Mouse (Mus musculus) kidney, postnatal 0 days (tissue): ENCODE results near the gene Dennd6b. TPM values are rescaled to one million over a fixed set of nuclear protein-coding genes. Genes with fewer than 3 reads are reported as not detected.

ENCODE experiments used
- ATAC-seq: fragments of 200-750 bp; cut with Nextera tagmentation; replicated peaks from 2 replicates; pipeline ENCODE4 v1.8.0; 2017; ENCODE audit warnings: low read depth, moderate number of reproducible peaks, moderate TSS enrichment, moderate library complexity; ENCODE audit not compliant: low FRiP score
- DNase-seq: peaks from one replicate; pipeline ENCODE4 v3.0.0-alpha.2; 2016; ENCODE audit warnings: low spot score
- H3K27ac ChIP-seq: fragments of 300-500 bp; sonication (generic); 2 replicates; pipeline ENCODE4 v1.5.1; 2014; ENCODE audit warnings: mild to moderate bottlenecking
- H3K27me3 ChIP-seq: fragments of 300-500 bp; sonication (generic); 2 replicates; pipeline ENCODE4 v1.6.1; 2014; ENCODE audit warnings: low read length, mixed read lengths; ENCODE audit not compliant: insufficient read depth
- H3K36me3 ChIP-seq: fragments of 300-500 bp; sonication (generic); 2 replicates; pipeline ENCODE4 v1.6.1; 2014; ENCODE audit warnings: low read length, mixed read lengths; ENCODE audit not compliant: insufficient read depth
- H3K4me1 ChIP-seq: fragments of 300-500 bp; sonication (generic); replicated peaks from 2 replicates; pipeline ENCODE4 v1.6.1; 2014; ENCODE audit warnings: antibody characterized with exemption, low read length, mixed read lengths; ENCODE audit not compliant: insufficient read depth
- H3K4me2 ChIP-seq: fragments of 300-500 bp; sonication (generic); 2 replicates; pipeline ENCODE4 v1.6.1; 2014; ENCODE audit warnings: mild to moderate bottlenecking, low read length, moderate library complexity, mixed read lengths
- H3K4me3 ChIP-seq: fragments of 300-500 bp; sonication (generic); replicated peaks from 2 replicates; pipeline ENCODE4 v1.5.1; 2014; ENCODE audit warnings: low read depth, low read length
- H3K9ac ChIP-seq: fragments of 300-500 bp; sonication (generic); 2 replicates; pipeline ENCODE4 v1.6.1; 2014; ENCODE audit warnings: low read depth, low read length
- H3K9me3 ChIP-seq: fragments of 300-500 bp; sonication (generic); replicated peaks from 2 replicates; pipeline ENCODE4 v1.6.1; 2016; ENCODE audit warnings: low read length, inconsistent platforms, mixed read lengths
- CTCF ChIP-seq: IDR thresholded peaks from 2 replicates; pipeline ENCODE4 v1.5.1; 2016; ENCODE audit warnings: antibody characterized with exemption, low read depth, mild to moderate bottlenecking, moderate library complexity
- WGBS: fragments of 180-500 bp; shearing (Covaris S2); extraction: QIAGEN DNeasy Blood & Tissue Kit; methylation state at CpG from one replicate; pipeline ENCODE4 v1.1.7; 2014; 5-methylcytosine and 5-hydroxymethylcytosine counted together
- polyA plus RNA-seq: library from polyadenylated mRNA; unstranded; fragments of >200 nt; fragmentation: Nextera tagmentation; extraction: Ambion mirVana; gene quantifications from 2 replicates; pipeline ENCODE4 v1.2.1, GENCODE M21; 2015

The Dennd6b gene
- polyA plus RNA-seq, 1 experiment from 2014 or later, result 10.4 TPM

DNA sequence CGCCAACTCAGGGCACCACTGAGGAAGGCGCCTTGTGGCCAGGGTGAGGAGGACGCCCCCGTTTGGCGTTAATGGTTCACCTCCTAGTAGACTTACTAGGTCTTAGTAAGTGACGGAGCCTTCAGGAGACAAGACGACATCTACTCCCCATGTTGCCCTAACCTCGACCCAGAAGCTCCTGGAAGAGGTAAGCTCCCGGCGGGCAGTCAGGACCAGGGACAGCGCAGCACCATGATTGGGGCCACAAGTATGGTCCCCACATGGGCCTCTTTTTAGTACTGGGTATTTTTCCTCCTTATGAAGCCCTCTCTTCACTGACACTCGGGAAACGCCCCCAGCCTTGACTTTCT, 46.3 kb downstream of the Dennd6b start:
- peaks cover 28% of the 10 kb centered on the region for H3K4me1 ChIP-seq
- ATAC-seq (no peak), DNase-seq (peak; percentile 61)
- H3K27me3 ChIP-seq, result peaks cover 5% of the 10 kb centered on the region; the same call in 1 of the 2 replicates
- H3K36me3 ChIP-seq, result peaks cover 5% of the 10 kb centered on the region; the same call in 1 of the 2 replicates
- H3K9me3 ChIP-seq, result no peaks in the 10 kb centered on the region
- H3K27ac ChIP-seq, result no peak overlapping the region
- TF ChIP-seq CTCF, result no peak
- peak overlapping the region; percentile 47 for H3K4me3 ChIP-seq
- peak overlapping the region; percentile 64 for H3K9ac ChIP-seq
- WGBS, result 2% methylated on average over 13 of the region's 13 CpGs
- H3K4me2 ChIP-seq, result peak overlapping the region; percentile 89

DNA sequence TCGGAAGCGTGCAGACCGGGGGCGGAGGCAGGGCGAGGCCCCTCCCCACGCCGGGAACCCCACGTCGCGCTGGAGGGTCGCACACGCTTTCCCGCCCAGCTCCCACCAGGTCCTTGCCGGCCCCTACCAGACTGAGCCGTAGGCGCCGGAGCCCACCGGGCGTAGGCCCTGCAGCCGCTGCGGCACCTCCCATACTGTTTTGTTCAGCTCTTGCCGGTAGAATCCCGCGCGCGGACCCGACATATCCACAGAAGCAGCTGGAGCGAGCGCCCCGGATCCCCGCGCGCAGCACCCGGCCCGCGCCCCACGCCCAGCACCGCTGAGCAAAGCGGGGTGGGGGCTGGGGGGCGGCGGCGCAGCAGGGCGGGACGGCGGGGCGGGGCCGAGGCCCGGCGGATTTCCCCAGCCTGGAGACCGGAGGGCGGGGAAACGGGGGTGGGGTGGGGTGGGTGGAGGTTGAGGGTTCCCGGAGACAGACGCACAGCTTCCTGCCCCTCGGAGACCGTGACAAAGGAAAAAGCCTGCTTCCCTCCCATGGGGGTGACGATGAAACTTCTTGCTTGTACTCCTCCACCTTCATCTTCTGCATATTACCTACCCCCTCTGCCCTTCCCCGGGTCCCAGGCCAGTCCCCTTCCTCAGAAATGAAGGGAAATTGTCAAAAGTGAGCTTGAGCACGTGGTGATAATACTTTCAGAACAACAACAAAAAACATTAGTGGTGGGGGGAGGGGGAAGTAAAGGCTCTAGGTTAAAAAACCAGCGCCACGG, 46.8 kb downstream of the Dennd6b start, which contains the start of gene Mapk11:
Gene Mapk11, minus strand, starts transcription at position 358 of the 770 bp plus-strand sequence.
- peak within 1 kb of the TSS; percentile 47 for H3K4me3 ChIP-seq
- TF ChIP-seq CTCF, result no peak
- peak; percentile 12; the same call in 1 of the 2 replicates for ATAC-seq
- peaks cover 28% of the 10 kb centered on the region for H3K4me1 ChIP-seq
- peaks cover 5% of the 10 kb centered on the region; the same call in 1 of the 2 replicates for H3K36me3 ChIP-seq
- H3K27me3 ChIP-seq, result peaks cover 5% of the 10 kb centered on the region; the same call in 1 of the 2 replicates
- no peaks in the 10 kb centered on the region for H3K9me3 ChIP-seq
- H3K27ac ChIP-seq, result no peak within 1 kb of the TSS
- peak within 1 kb of the TSS; percentile 89 for H3K4me2 ChIP-seq
- DNase-seq, result peak; percentile 73
- WGBS, result under 1% methylated on average over 56 of the region's 61 CpGs
- H3K9ac ChIP-seq, result peak within 1 kb of the TSS; percentile 64

DNA sequence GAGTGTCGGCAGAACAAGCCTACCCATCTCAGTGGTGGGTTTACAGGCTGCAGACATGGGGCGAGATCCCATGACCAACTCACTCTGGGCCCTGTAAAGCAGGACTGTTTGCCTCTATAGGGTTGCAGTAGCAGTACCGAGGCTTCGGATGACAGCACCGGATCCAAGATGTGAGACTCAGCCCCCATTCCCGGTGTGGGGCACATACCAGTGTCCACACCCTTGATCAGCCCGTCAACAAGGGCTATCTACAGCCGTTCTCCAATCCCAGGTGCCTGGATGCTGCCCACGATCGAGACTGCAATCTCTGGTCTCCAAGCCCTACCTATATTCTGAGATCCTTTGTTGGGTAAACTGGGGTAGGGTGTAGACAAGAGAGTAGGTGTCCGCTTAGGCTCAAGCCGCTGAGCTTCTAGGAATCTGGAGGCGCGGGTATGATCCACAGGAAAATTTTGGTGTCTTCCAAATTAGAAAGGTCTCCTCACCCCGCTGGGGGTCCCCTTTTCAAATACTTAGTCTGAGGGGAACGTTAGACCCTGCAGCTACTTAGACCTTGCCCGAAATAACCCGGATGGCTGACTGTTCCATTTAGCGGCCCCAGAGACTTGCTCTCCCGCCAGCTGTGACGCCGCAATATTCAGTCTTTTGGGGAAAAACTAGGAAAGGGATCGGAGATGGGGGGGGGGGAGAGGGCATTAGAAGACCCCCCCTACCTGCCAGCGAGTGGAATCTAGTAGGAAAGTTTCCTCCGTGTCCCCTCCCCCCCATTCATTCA, 47.6 kb downstream of the Dennd6b start:
- DNase-seq, result no peak
- H3K27ac ChIP-seq, result no peak overlapping the region
- no peak for TF ChIP-seq CTCF

DNA sequence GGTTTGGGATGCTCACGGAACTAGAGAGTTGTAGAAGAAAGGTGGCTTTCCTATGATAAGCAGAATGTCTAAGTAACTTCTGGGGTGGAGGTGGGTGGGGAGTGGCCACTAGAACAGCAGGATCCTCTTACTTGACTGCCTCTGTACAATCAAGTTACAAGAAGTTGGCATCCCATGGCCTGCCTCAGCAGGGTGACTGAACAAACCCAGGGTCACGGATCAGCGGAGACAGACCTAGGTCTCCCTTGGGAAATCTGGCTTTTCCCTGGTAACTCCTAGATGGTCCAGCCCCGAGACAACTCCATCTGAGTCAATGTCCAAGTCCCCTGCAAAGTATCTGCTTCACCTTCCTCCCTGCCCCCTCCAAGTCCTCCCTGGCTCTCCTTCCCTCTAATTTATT, 48.4 kb downstream of the Dennd6b start:
- no peak overlapping the region for H3K27ac ChIP-seq
- no peak for TF ChIP-seq CTCF
- no peaks in the 10 kb centered on the region for H3K36me3 ChIP-seq
- DNase-seq, result no peak
- H3K27me3 ChIP-seq, result peaks cover 5% of the 10 kb centered on the region; the same call in 1 of the 2 replicates
- peaks cover 28% of the 10 kb centered on the region for H3K4me1 ChIP-seq
- 30% methylated on average over 4 of the region's 4 CpGs for WGBS
- H3K4me2 ChIP-seq, result peak overlapping the region; percentile 89
- H3K9me3 ChIP-seq, result no peaks in the 10 kb centered on the region
- ATAC-seq, result 0 out of 2 replicates have a peak, but pooled peaks have one; percentile 4
- H3K9ac ChIP-seq, result no peak overlapping the region
- peak overlapping the region; percentile 47; the same call in 1 of the 2 replicates for H3K4me3 ChIP-seq

More for the DNA sequence above, 47.6 kb downstream of the Dennd6b start:
- Histone ChIP-seq H3K4me1 (peaks cover 28% of the 10 kb centered on the region), H3K9ac (peak overlapping the region; percentile 64), H3K4me2 (peak overlapping the region; percentile 89), H3K36me3 (no peaks in the 10 kb centered on the region), H3K27me3 (peaks cover 5% of the 10 kb centered on the region; the same call in 1 of the 2 replicates), H3K9me3 (no peaks in the 10 kb centered on the region), H3K4me3 (peak overlapping the region; percentile 47)
- no peak for ATAC-seq
- 4% methylated on average over 25 of the region's 25 CpGs for WGBS

DNA sequence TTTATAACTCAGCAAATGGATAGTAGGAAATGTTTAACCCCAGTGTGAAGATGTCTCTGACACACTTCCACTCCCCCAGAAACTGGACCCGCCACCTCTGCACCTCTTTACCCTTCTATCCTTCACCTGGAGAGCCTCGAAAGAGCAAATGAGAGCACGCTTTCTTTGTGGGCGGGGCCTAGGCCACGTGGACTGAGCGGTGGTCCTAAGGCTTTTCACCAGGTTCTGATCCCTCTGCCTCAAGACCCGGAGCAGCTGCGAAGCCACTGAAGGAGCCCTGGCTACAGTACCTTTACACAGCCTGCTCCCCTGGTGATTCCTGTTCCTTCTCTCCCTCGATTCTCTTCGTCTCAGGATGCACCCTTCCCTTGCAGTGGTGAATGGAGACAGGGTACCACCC, 48.8 kb downstream of the Dennd6b start:
- TF ChIP-seq CTCF, result no peak
- WGBS, result 18% methylated on average over 10 of the region's 10 CpGs
- peaks cover 28% of the 10 kb centered on the region for H3K4me1 ChIP-seq
- no peak overlapping the region for H3K4me3 ChIP-seq
- DNase-seq, result no peak
- ATAC-seq, result no peak
- H3K9me3 ChIP-seq, result no peaks in the 10 kb centered on the region
- no peak overlapping the region for H3K9ac ChIP-seq
- H3K27ac ChIP-seq, result no peak overlapping the region
- no peaks in the 10 kb centered on the region for H3K36me3 ChIP-seq
- peaks cover 5% of the 10 kb centered on the region; the same call in 1 of the 2 replicates for H3K27me3 ChIP-seq
- H3K4me2 ChIP-seq, result peak overlapping the region; percentile 89

DNA sequence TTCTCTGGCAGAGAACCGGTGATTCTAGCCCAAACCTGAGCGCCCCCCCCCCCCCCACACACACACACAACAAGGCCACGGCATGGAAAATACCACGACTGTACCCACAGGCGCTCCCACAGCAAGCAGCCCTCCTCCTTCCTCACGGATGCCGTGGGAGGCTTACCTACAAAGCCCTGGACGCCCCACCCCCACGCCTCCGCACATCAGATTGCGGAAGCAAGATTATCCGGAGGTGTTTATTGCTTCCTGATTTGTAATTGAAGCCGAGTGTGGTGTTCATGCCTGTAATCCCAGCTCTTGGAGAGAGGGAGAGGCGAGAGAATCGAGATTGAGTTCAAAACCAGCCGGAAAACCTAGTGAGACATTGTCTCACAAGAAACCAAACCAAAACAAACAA, 49.3 kb downstream of the Dennd6b start:
- Histone ChIP-seq H3K4me2 (peak overlapping the region; percentile 89), H3K27ac (no peak overlapping the region), H3K4me3 (peak overlapping the region; percentile 12; the same call in 1 of the 2 replicates), H3K9me3 (no peaks in the 10 kb centered on the region), H3K9ac (no peak overlapping the region), H3K36me3 (no peaks in the 10 kb centered on the region), H3K4me1 (peaks cover 28% of the 10 kb centered on the region), H3K27me3 (peaks cover 5% of the 10 kb centered on the region; the same call in 1 of the 2 replicates)
- DNase-seq (no peak), ATAC-seq (no peak)
- TF ChIP-seq CTCF, result no peak
- 2% methylated on average over 15 of the region's 16 CpGs for WGBS
